Mouse (Mus musculus) small intestine, adult 2 months (tissue): ENCODE results near the gene Snx11.

Experiments
- CTCF ChIP-seq: fragments of 200-500 bp; IDR thresholded peaks from 2 replicates; pipeline ENCODE4 v1.5.1; 2012; ENCODE audit warnings: low read depth, mild to moderate bottlenecking, control low read depth, inconsistent platforms, low read length, moderate library complexity, mixed read lengths; ENCODE audit not compliant: insufficient replicate concordance, insufficient read length; ENCODE audit errors: extremely low read depth
- POLR2A ChIP-seq: fragments of 200-500 bp; IDR thresholded peaks from 2 replicates; pipeline ENCODE4 v1.6.1; 2012; ENCODE audit warnings: low read depth, mild to moderate bottlenecking, control low read depth, inconsistent platforms, low read length, moderate library complexity

- TF ChIP-seq POLR2A (no peak), CTCF (no peak)
Observed at GRCm38 (mm10) chr11:96767096-96767495, 10.3 kb downstream of the Snx11 start.
